Mouse (Mus musculus) heart, postnatal 0 days (tissue): ENCODE measurements at regions not wholly inside any gene's neighbourhood (a gene's known extent, or its start where the extent isn't known, plus 50 kb on each side); places are given as distances from the start of the nearest gene placed in this dataset.

Source experiments
- ATAC-seq: fragments of 200-750 bp; cut with Nextera tagmentation; 2 replicates; pipeline ENCODE4 v1.8.0; 2017; ENCODE audit warnings: low read depth, moderate number of reproducible peaks, moderate library complexity; ENCODE audit not compliant: insufficient read depth
- DNase-seq: peaks from one replicate; pipeline ENCODE4 v3.0.0-alpha.2; 2016; ENCODE audit warnings: low spot score
- H3K27ac ChIP-seq: fragments of 300-500 bp; sonication (generic); 2 replicates; pipeline ENCODE4 v1.5.1; 2014; ENCODE audit warnings: low read depth, mild to moderate bottlenecking
- H3K27me3 ChIP-seq: fragments of 300-500 bp; sonication (generic); 2 replicates; pipeline ENCODE4 v1.6.1; 2014; ENCODE audit warnings: low read length, mixed read lengths; ENCODE audit not compliant: control insufficient read depth, insufficient read depth
- H3K36me3 ChIP-seq: fragments of 300-500 bp; sonication (generic); replicated peaks from 2 replicates; pipeline ENCODE4 v1.6.1; 2014; ENCODE audit warnings: low read length, mixed read lengths; ENCODE audit not compliant: control insufficient read depth, insufficient read depth
- H3K4me1 ChIP-seq: fragments of 300-500 bp; sonication (generic); 2 replicates; pipeline ENCODE4 v1.6.1; 2014; ENCODE audit warnings: antibody characterized with exemption; ENCODE audit not compliant: control insufficient read depth, insufficient read depth
- H3K4me2 ChIP-seq: fragments of 300-500 bp; sonication (generic); 2 replicates; pipeline ENCODE4 v1.6.1; 2014; ENCODE audit warnings: low read depth, mild to moderate bottlenecking, low read length, moderate library complexity
- H3K4me3 ChIP-seq: fragments of 300-500 bp; sonication (generic); 2 replicates; pipeline ENCODE4 v1.5.1; 2014; ENCODE audit warnings: low read depth, low read length
- H3K9ac ChIP-seq: fragments of 300-500 bp; sonication (generic); replicated peaks from 2 replicates; pipeline ENCODE4 v1.6.1; 2014; ENCODE audit warnings: low read depth, low read length, mixed read lengths
- H3K9me3 ChIP-seq: fragments of 300-500 bp; sonication (generic); replicated peaks from 2 replicates; pipeline ENCODE4 v1.6.1; 2016; ENCODE audit warnings: low read length; ENCODE audit not compliant: control insufficient read depth
- CTCF ChIP-seq: IDR thresholded peaks from 2 replicates; pipeline ENCODE4 v1.5.1; 2016; ENCODE audit warnings: antibody characterized with exemption, control low read depth, low read depth
- EP300 ChIP-seq: IDR thresholded peaks from 2 replicates; pipeline ENCODE4 v1.6.1; 2016; ENCODE audit warnings: antibody characterized with exemption, low read depth
- WGBS: fragments of 180-500 bp; shearing (Covaris S2); extraction: QIAGEN DNeasy Blood & Tissue Kit; methylation state at CpG from one replicate; pipeline ENCODE4 v1.1.7; 2014; 5-methylcytosine and 5-hydroxymethylcytosine counted together

DNA sequence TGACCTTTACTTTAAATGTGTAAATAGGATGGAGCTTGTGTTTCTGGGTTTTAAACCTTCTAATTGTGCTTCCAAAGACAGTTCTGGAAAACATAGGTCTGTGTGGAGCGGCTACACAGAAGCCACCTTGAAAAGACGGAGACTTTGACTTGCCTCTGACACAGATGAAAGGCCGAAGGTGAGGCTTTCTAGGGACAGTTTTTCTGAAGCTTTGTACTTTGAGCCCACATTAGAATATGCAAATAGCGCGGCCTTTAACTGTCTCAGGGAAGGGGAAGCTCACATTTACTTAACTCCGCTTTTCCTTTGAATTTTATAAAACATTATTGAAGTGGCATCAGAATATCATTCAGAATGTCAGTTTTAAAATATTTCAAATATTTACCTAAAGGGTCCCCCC, 566.5 kb downstream of the Bnc2 start:
- H3K9ac ChIP-seq, result no peak overlapping the region
- no peaks in the 10 kb centered on the region for H3K9me3 ChIP-seq
- no peak overlapping the region for H3K4me3 ChIP-seq
- ATAC-seq, result no peak
- no peaks in the 10 kb centered on the region for H3K36me3 ChIP-seq
- H3K27me3 ChIP-seq, result no peaks in the 10 kb centered on the region
- H3K4me2 ChIP-seq, result no peak overlapping the region
- no peaks in the 10 kb centered on the region for H3K4me1 ChIP-seq
- TF ChIP-seq CTCF (no peak), EP300 (no peak)
- WGBS, result 86% methylated on average over 6 of the region's 6 CpGs
- H3K27ac ChIP-seq, result no peak overlapping the region
- DNase-seq, result no peak

DNA sequence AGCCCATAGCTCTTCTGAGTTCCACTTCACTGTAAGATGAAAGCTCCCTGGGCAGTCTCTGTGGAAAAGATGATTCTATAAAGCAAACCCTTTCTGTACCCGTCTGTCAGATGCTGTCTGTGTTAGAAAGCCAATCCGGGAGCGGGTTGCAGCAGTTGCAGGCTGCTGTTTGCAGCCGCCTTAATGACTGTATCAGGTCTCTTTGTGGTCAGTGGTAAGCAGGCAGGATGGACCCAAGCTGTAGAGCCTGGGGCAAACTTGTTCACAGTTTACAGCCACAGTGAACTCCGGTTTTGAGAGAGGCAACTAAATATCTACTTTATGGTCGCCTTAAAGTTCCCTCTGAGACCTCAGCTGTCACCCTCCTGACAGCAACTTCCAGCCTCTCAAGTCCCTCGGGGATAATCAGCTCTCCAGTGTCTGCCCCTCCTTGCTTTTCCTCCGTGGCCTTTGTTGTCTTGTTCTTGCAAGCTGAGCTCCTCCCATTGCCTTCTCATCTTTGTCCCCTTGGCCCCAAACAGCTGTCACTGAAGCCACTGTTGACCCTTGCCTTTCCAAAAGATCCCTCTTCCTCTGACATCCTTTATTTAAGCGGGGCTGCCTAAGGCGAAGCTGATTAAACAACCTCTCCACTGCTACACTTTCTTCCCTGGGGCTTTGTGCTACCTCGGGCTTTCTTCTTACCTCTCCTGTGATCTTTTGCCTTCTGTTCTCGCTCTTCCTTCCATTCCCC, 565.1 kb downstream of the Bnc2 start:
- Histone ChIP-seq H3K4me1 (no peaks in the 10 kb centered on the region), H3K27ac (no peak overlapping the region), H3K4me3 (no peak overlapping the region), H3K27me3 (no peaks in the 10 kb centered on the region), H3K9ac (no peak overlapping the region), H3K4me2 (no peak overlapping the region), H3K36me3 (no peaks in the 10 kb centered on the region), H3K9me3 (no peaks in the 10 kb centered on the region)
- no peak for TF ChIP-seq EP300
- WGBS, result 35% methylated on average over 12 of the region's 12 CpGs
- ATAC-seq, result no peak
- DNase-seq, result no peak

DNA sequence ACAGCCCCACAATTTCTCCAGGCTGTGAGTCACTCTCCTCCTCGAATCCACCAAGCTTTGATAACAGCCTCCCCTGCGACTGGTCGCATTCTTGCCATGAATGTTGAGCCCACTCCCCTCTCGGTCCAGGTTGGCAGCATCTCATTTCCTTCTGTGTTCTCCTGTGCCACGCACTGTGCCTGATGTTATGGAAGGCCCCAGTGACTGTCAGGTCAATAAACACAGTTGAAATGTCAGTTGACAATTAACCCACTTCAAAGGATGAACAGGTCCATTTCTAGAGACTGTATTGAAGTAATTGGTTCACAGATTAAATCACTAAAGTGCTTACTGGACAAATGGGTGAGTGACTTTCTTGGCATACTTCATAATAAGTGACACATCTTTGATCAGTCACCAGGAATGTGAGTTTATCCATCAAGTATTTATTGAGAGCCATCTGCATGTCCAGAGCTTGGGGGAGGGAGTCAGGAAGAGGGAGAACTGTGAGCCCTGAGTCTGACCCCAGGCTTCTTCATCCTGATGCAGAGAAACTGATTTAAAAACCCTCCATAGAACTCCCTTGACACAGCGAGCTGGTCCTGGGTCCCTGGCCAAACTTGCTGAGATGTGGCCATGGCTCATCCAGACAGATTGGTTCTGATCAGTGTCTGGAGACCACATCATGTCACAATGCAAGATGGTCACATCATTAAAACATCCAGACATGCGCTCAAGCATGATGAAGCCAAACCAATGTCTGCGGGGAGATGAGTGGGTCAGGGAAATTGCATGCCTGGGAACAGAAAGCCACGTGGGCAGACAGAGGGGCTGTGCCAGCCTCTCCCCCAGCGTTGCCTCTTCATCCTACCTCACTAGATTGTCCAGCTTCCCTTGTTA, 560.7 kb downstream of the Bnc2 start:
- H3K9ac ChIP-seq, result no peak overlapping the region
- TF ChIP-seq CTCF (no peak), EP300 (no peak)
- no peaks in the 10 kb centered on the region for H3K9me3 ChIP-seq
- H3K4me1 ChIP-seq, result no peaks in the 10 kb centered on the region
- no peaks in the 10 kb centered on the region for H3K27me3 ChIP-seq
- DNase-seq (no peak), ATAC-seq (no peak)
- H3K36me3 ChIP-seq, result no peaks in the 10 kb centered on the region
- no peak overlapping the region for H3K4me3 ChIP-seq
- 71% methylated on average over 10 of the region's 10 CpGs for WGBS
- H3K27ac ChIP-seq, result no peak overlapping the region
- H3K4me2 ChIP-seq, result no peak overlapping the region

DNA sequence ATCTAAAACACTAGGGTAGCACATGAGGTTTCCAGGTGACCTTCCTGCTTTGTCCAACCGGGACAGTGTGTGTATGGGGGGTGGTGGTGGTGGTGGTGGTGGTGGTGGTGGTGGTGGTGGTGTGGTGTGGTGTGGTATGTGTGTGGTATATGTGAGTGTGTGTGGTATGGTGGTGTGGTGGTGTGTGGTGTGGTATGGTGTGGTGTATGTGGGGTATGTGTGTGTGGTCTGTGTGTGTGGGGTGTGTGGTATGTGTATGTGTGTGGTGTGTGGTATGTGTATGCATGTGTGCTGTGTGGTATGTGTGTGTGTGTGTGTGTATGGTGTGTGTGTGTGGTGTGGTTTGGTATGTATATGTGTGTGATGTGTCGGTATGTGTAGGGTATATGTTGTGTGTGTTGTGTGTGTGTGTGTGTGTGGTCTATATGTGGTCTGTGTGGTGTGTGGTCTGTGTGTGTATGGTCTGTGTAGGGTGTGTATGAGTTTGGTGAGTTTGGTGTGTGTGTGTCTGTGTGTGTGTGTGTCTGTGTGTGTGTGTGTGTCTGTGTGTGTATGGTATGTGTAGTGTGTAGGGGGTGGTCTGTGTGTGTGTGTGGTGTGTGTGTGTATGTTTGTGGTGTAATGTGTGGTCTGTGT, 556.7 kb downstream of the Bnc2 start:
- ATAC-seq, result no peak
- Histone ChIP-seq H3K4me3 (no peak overlapping the region), H3K27ac (no peak overlapping the region), H3K9ac (no peak overlapping the region), H3K9me3 (no peaks in the 10 kb centered on the region), H3K4me1 (no peaks in the 10 kb centered on the region), H3K36me3 (no peaks in the 10 kb centered on the region), H3K4me2 (no peak overlapping the region), H3K27me3 (no peaks in the 10 kb centered on the region)
- TF ChIP-seq EP300 (no peak), CTCF (no peak)
- no peak for DNase-seq
- WGBS, result 82% methylated on average over 2 of the region's 2 CpGs

DNA sequence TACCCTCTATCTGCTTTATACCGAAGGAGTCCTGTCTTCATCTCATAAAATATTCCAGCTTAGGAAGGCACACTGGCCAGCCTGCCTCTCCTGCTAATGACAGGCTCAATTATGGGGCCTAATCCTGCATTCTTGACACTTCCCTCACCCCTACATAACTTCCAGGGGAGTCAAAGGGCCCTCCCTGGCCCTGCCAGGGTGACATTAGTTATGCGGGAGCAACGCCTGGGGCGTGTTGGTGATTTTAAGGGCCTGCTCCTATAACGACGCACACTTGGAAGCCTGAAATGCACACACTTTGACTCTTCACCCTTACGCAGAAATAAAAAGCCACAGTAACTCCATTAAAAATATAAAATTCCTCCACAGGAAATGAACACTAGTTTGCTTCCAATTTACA, 555.5 kb downstream of the Bnc2 start:
- TF ChIP-seq CTCF, result no peak
- TF ChIP-seq EP300, result no peak
- Histone ChIP-seq H3K9me3 (no peaks in the 10 kb centered on the region), H3K4me1 (no peaks in the 10 kb centered on the region), H3K9ac (no peak overlapping the region), H3K36me3 (no peaks in the 10 kb centered on the region), H3K27me3 (no peaks in the 10 kb centered on the region), H3K27ac (no peak overlapping the region), H3K4me2 (no peak overlapping the region), H3K4me3 (no peak overlapping the region)
- 55% methylated on average over 7 of the region's 7 CpGs for WGBS
- ATAC-seq (no peak), DNase-seq (no peak)
